Mouse (Mus musculus) retina, embryonic 14.5 days (tissue): ENCODE results near the gene Lmod3.

Experiments used
- DNase-seq: peaks from one replicate; pipeline ENCODE4 v3.0.0-alpha.2; 2015; ENCODE audit warnings: low spot score

The Lmod3 gene

DNA sequence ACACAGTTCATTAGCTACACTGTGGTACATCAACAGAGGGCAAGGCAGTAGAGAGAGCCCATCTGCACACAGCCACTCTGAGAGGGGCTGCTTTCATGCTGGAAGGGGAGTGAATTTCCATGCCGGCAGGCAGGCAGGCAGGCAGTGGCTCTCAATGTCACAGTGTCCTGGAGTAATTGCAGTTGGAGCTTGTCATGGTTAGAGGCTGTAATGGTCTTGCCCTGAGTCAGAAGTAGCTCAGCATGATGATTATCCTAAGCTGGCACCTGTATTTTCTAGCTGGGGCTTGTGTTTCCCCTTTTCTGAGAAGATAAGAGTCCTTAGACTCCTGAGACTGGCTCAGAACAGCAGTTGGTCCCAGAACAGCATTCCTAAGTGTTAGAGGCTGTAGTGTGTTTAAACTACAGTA lies 26.5 kb downstream of the Lmod3 start:
- DNase-seq = no peak

DNA sequence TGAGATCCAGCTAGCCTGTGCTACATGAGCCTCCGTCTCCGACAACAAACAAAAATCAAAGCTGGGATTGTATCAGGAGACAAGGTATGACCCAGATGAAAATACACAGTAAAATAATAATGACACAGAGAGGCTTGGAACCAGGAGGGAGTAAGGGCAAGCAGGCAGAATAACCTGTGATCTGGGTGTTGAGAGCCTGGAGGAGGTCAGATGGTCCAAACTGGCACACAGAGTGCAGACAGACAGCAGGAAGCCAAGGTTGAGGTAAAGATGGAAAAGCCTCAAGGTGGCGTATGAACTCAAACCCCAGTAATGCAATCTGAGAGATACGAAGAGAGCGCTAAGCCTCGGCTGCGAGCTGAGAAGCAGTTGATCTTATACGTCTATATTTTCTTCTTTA lies 28.1 kb downstream of the Lmod3 start:
- DNase-seq = no peak

- DNase-seq = no peak
Measured at GRCm38 (mm10) chr6:97223566-97223965, 29.0 kb downstream of the Lmod3 start.

GRCm38 (mm10) chr6:97222931-97223467 lies 29.6 kb downstream of the Lmod3 start:
- no peak for DNase-seq

DNA sequence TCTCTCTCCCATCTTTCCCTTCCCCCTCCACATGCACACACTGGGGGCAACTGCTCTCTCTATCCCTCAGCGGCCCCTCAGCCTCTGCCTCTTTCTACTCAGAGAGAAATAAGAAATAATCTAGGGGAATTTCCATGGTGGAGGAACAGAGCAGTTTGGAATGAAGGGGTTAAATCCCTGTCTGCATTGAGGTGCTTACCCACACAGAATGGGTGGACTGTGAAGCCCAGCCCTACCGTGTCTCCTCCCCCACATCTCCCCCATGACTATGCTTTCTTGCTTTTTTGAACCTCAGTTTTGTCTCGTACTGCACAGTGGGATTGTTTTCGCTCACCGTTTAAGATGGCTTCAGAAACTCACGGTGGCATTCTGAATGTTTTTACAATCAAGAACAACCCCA lies 30.2 kb downstream of the Lmod3 start:
- no peak for DNase-seq

- DNase-seq = no peak
Measured at GRCm38 (mm10) chr6:97221205-97222025, 31.1 kb downstream of the Lmod3 start.

GRCm38 (mm10) chr6:97220672-97221071 lies 31.9 kb downstream of the Lmod3 start:
- no peak for DNase-seq

DNA sequence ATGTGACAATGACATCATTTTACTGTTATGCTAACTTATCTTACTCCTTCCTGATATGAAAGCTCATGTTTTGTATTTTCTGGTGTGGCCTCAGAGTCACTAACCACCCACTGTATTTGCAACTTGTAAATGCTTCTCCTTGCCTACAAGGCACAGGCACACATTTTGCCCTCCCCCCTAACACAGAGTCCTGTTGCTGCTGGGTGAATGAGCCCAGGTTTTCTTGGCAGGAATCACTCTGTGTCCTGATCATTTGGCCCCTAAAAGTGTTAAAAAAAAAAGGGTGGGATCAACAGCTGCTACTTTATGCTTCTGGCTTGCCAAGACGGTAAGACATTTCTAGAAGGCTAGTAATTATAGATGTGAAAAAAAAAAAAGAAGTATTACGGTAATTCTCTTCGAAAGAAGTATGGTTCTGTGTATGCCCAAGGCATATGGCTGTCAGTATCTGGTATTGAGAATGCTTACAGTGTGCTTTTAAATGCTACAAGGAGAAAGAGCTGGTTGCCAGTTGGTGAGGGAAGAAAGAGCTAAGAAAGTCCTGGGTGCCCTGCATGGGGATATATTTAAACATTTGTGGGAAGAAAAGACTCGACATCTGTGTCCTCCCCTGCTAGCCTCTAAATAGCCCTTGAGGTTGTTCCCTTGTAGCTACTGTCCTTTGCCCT lies 36.3 kb downstream of the Lmod3 start:
- DNase-seq = no peak

- no peak for DNase-seq
Measured at GRCm38 (mm10) chr6:97211981-97212380, 40.6 kb downstream of the Lmod3 start.

GRCm38 (mm10) chr6:97210962-97211601 lies 41.5 kb downstream of the Lmod3 start:
- DNase-seq = peak; percentile 33

GRCm38 (mm10) chr6:97210191-97210961 lies 42.2 kb downstream of the Lmod3 start, which contains the start of gene Arl6ip5:
TSS of gene Arl6ip5 (plus strand) at chr6:97210689.
- DNase-seq = peak; percentile 93

- DNase-seq = no peak
Measured at GRCm38 (mm10) chr6:97209751-97210150, 42.8 kb downstream of the Lmod3 start.

GRCm38 (mm10) chr6:97209201-97209600 lies 43.4 kb downstream of the Lmod3 start:
- DNase-seq = no peak

DNA sequence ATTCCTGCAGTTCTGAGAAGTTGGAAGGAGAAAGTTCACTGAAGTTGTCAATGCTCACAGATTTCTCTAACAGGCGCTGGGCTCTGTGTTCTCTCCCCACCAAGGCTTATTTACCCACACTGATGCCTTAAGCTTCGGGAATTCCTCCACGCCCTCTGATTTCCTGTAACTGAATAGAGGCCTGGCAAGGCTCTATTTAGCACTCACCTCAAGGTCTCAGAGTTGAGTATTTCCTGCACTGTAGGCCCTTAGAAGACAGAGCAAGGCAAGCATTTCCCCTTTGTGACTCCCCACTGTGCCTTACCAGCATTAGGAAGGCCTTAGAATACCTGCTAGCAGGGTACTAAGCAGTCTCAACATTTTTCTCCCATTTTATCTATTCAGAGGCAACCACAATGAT lies 44.2 kb downstream of the Lmod3 start:
- no peak for DNase-seq

DNA sequence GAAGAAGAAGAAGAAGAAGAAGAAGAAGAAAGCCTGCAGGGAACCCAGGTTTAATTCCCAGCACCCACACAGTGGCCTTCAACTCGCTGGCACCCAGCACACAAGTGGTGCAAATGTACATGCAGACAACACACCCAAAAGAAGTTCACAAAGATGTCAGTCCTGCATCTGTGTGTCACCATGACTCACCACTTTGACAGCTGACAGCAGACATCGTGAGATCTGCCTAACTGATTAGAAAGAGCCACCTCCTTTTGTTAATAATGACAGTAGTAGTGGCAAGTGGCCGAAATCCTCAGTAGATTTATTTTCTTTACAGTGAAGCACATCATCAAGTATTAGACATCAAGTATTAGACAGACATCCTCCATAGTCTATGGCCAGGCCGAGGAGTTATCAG lies 45.5 kb downstream of the Lmod3 start:
- no peak for DNase-seq

GRCm38 (mm10) chr6:97205439-97205885 lies 47.1 kb downstream of the Lmod3 start, which contains the start of gene Uba3:
TSS of gene Uba3 (minus strand) at chr6:97205647.
- peak; percentile 100 for DNase-seq

DNA sequence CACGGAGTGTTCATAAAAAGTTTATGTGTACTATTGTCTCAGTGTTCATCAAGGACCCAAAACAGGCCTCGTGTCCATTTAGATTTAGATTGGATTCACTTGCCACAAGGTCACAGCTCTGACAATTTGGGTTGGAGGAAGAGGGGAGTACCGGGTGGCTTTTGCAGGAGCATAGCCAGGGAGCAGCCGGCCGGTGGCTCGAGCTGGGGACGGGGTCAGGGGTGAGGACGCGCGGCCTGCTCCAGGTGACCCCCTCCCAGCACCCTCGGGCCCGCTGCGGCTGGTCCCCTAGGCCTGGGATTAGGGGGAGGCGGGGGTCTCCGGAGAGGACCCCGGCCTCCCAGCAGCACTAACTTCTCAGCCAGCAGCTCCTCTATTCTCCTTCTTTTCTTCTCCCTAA lies 47.6 kb downstream of the Lmod3 start:
- peak; percentile 33 for DNase-seq

DNA sequence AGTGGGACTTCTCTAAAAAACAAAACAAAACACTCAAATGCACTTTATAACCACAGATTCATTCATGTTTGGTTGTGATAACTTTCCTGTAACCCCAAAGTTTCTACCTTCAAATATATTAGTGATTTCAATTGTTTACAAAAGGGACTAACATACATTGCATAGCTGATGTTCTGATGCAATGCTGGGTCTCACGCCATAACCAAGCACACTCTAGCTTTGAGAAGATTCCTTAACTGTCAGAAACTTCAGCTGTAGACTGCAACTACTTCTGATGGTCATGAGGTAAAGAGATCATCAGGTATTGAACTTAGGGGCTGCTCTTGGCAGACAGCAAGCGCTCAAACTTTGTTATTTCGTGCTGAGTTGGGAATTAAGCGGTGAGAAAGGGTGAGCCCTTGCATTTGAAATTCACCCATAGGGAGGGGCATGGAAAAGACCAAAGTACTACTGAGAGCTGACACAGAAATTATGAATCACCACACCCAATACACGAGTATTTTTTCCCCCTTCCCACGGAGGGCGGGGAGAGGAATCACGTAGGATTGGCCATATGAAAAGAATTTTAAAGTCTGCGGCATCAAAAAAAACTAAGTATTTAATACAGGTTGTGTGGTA lies 48.2 kb downstream of the Lmod3 start:
- DNase-seq = no peak

- no peak for DNase-seq
Measured at GRCm38 (mm10) chr6:97202477-97202876, 50.1 kb downstream of the Lmod3 start.

GRCm38 (mm10) chr6:97200437-97200836 lies 52.1 kb downstream of the Lmod3 start:
- no peak for DNase-seq
